ENCODE assay signal across 28 mouse cellular contexts in genomic region chr1:36552506-36552905, GRCm38 (mm10). TPM values are rescaled to one million over a fixed set of nuclear protein-coding genes. Genes with fewer than 3 reads are reported as not detected.
DNase-seq lines count a peak whose midpoint lies in the region; ATAC-seq and TF ChIP-seq lines count a peak whose summit lies in the region.
"Had no signal": no experiment of that assay in that cellular context is flagged by ENCODE, and none has a peak within 500 bp of the region (broad histone marks: within the 10 kb centered on the region; RNA-seq: fewer than 3 reads in every experiment).

No protein-coding gene starts in this region.

- H3K9ac ChIP-seq in hindbrain, postnatal 0 days (replicated peaks; ENCODE audit: low read length) = no peak overlapping the region
- H3K9ac ChIP-seq in hindbrain, embryonic 11.5 days (ENCODE audit: low read depth, low read length) = no peak overlapping the region
- H3K9ac ChIP-seq: limb, embryonic 13.5 days; liver, embryonic 12.5 days; midbrain, embryonic 12.5 days; neural tube, embryonic 12.5 days had no signal

- H3K36me3 ChIP-seq in hindbrain, postnatal 0 days (ENCODE audit: insufficient read depth, low read length) = peaks cover 46% of the 10 kb centered on the region
- H3K36me3 ChIP-seq in hindbrain, embryonic 11.5 days (ENCODE audit: control insufficient read depth, insufficient read depth, low read length) = peaks cover 34% of the 10 kb centered on the region
- H3K36me3 ChIP-seq in E14TG2a.4 (ENCODE audit: insufficient read depth, low read length) = peaks cover 25% of the 10 kb centered on the region

- WGBS in hindbrain, postnatal 0 days = 64% methylated on average over 16 of the region's 16 CpGs
- WGBS in hindbrain, embryonic 11.5 days = 90% methylated on average over 16 of the region's 16 CpGs

- no peak for ATAC-seq in hindbrain, postnatal 0 days
- ATAC-seq in hindbrain, embryonic 11.5 days (ENCODE audit: low FRiP score) = no peak
- ATAC-seq: forebrain, embryonic 16.5 days; liver, embryonic 12.5 days had no signal

- H3K9me3 ChIP-seq in hindbrain, postnatal 0 days (ENCODE audit: low read length) = no peaks in the 10 kb centered on the region
- H3K9me3 ChIP-seq in hindbrain, embryonic 11.5 days (ENCODE audit: control insufficient read depth, low read length) = no peaks in the 10 kb centered on the region
- no peaks in the 10 kb centered on the region for H3K9me3 ChIP-seq in E14TG2a.4 (ENCODE audit: low read length)
- H3K9me3 ChIP-seq: forebrain, embryonic 10.5 days; limb, embryonic 13.5 days; liver, embryonic 12.5 days; midbrain, embryonic 12.5 days; neural tube, embryonic 12.5 days had no signal

- no peak for TF ChIP-seq CTCF in hindbrain, postnatal 0 days (IDR thresholded peaks at IDR 0.05; ENCODE audit: low read depth)
- TF ChIP-seq CTCF in E14TG2a.4 (conservative IDR thresholded peaks at IDR 0.05; ENCODE audit: low read length) = no peak

- H3K4me3 ChIP-seq in hindbrain, postnatal 0 days (ENCODE audit: low read length) = no peak overlapping the region
- H3K4me3 ChIP-seq in hindbrain, embryonic 11.5 days (ENCODE audit: low read depth, low read length) = no peak overlapping the region
- H3K4me3 ChIP-seq in E14TG2a.4 (replicated peaks; ENCODE audit: low read length) = peak overlapping the region; percentile 45; the same call in 1 of the 2 replicates
- H3K4me3 ChIP-seq: forebrain, embryonic 10.5 days; layer of hippocampus, adult 2 months; limb, embryonic 13.5 days; liver, embryonic 12.5 days; midbrain, embryonic 12.5 days; neural tube, embryonic 12.5 days had no signal

- H3K4me2 ChIP-seq in hindbrain, postnatal 0 days (ENCODE audit: low read depth, low read length) = no peak overlapping the region
- H3K4me2 ChIP-seq in hindbrain, embryonic 11.5 days (replicated peaks; ENCODE audit: low read depth, low read length) = no peak overlapping the region
- H3K4me2 ChIP-seq: limb, embryonic 13.5 days; liver, embryonic 12.5 days; midbrain, embryonic 12.5 days; neural tube, embryonic 12.5 days had no signal

- DNase-seq in hindbrain, postnatal 0 days (ENCODE audit: low spot score) = peak; percentile 49
- DNase-seq in hindbrain, embryonic 11.5 days (ENCODE audit: low spot score) = no peak
- DNase-seq in cerebellum, adult 11 months = peak; percentile 83
- peak; percentile 92 for DNase-seq in cerebellum, adult 9-11 months
- no peak for DNase-seq in frontal cortex, postnatal 25 days (ENCODE audit: low spot score in 2 of 2)
- no peak for DNase-seq in spleen, postnatal 10 days (ENCODE audit: low spot score in 2 of 2)
- DNase-seq in thymus, postnatal 0 days (ENCODE audit: low spot score) = no peak
- DNase-seq: adrenal gland, postnatal 14 days; gastrocnemius, postnatal 36 days; kidney, adult 11 months; layer of hippocampus, postnatal 36 days; lung, adult 18-20 months; lung, postnatal 14 days; right cerebral cortex, postnatal 14 days; spleen, adult 18-20 months; thymus, postnatal 14 days had no signal

- peaks cover 21% of the 10 kb centered on the region for H3K4me1 ChIP-seq in hindbrain, postnatal 0 days (ENCODE audit: insufficient read depth, low read length)
- peaks cover 14% of the 10 kb centered on the region for H3K4me1 ChIP-seq in hindbrain, embryonic 11.5 days (replicated peaks; ENCODE audit: control insufficient read depth, insufficient read depth, low read length)
- H3K4me1 ChIP-seq in E14TG2a.4 (replicated peaks; ENCODE audit: low read depth, low read length) = peaks cover 76% of the 10 kb centered on the region

- no peaks in the 10 kb centered on the region for H3K27me3 ChIP-seq in hindbrain, postnatal 0 days (ENCODE audit: insufficient read depth, low read length)
- no peaks in the 10 kb centered on the region for H3K27me3 ChIP-seq in hindbrain, embryonic 11.5 days (ENCODE audit: control insufficient read depth, insufficient read depth, low read length)
- peaks cover 70% of the 10 kb centered on the region for H3K27me3 ChIP-seq in E14TG2a.4 (ENCODE audit: insufficient read depth, low read length)
- H3K27me3 ChIP-seq: limb, embryonic 13.5 days; midbrain, embryonic 12.5 days; neural tube, embryonic 12.5 days had no signal

- H3K27ac ChIP-seq in hindbrain, postnatal 0 days = peak overlapping the region; percentile 41
- H3K27ac ChIP-seq in hindbrain, embryonic 11.5 days (ENCODE audit: low read depth, low read length) = no peak overlapping the region
- H3K27ac ChIP-seq: forebrain, embryonic 10.5 days; kidney, postnatal 0 days; layer of hippocampus, adult 2 months; limb, embryonic 13.5 days; liver, embryonic 12.5 days; midbrain, embryonic 12.5 days; neural tube, embryonic 12.5 days had no signal

RNA-seq across cellular contexts. Expression of gene Ankrd39, which starts 5.3 kb away (rescaled TPM):
- 38.1 and 55.1 TPM in 2 replicates for total RNA-seq in hindbrain, postnatal 0 days (2014; rRNA removed)
- polyA plus RNA-seq in hindbrain, postnatal 0 days (2015; fragmentation: Nextera tagmentation; extraction: Ambion mirVana) = 30.8 and 32.5 TPM in 2 replicates
- 12.8 and 13.1 TPM in 2 replicates for polyA plus RNA-seq in hindbrain, embryonic 11.5 days (2014; fragmentation: Nextera tagmentation; extraction: Ambion mirVana)
- 20.0 and 22.7 TPM in 2 replicates for polyA plus RNA-seq in thymus, postnatal 0 days (2015; fragmentation: Nextera tagmentation; extraction: Ambion mirVana)

RNA-seq across cellular contexts. Expression of gene Sema4c, which starts 5.6 kb away (rescaled TPM):
- total RNA-seq in hindbrain, postnatal 0 days (2014; rRNA removed) = 32.3 and 40.5 TPM in 2 replicates
- 14.4 and 14.7 TPM in 2 replicates for polyA plus RNA-seq in hindbrain, postnatal 0 days (2015; fragmentation: Nextera tagmentation; extraction: Ambion mirVana)
- polyA plus RNA-seq in hindbrain, embryonic 11.5 days (2014; fragmentation: Nextera tagmentation; extraction: Ambion mirVana) = 4.3 and 5.9 TPM in 2 replicates
- polyA plus RNA-seq in thymus, postnatal 0 days (2015; fragmentation: Nextera tagmentation; extraction: Ambion mirVana) = 5.5 and 6.0 TPM in 2 replicates

RNA-seq across cellular contexts. Expression of gene Gm42417, which starts 13.3 kb away (rescaled TPM):
- total RNA-seq in hindbrain, postnatal 0 days (2014; rRNA removed) = not detected in 2 replicates
- not detected in 2 replicates for polyA plus RNA-seq in hindbrain, postnatal 0 days (2015; fragmentation: Nextera tagmentation; extraction: Ambion mirVana)
- not detected in 2 replicates for polyA plus RNA-seq in hindbrain, embryonic 11.5 days (2014; fragmentation: Nextera tagmentation; extraction: Ambion mirVana)
- 0.26 and 0.60 TPM in 2 replicates for polyA plus RNA-seq in thymus, postnatal 0 days (2015; fragmentation: Nextera tagmentation; extraction: Ambion mirVana)
- total RNA-seq: common myeloid progenitor, adult 5-6 weeks; layer of hippocampus, adult 2 months; layer of hippocampus, postnatal 36 days; left cerebral cortex, postnatal 14 days had no signal
- polyA plus RNA-seq: forebrain, embryonic 10.5 days; heart, embryonic 16.5 days; kidney, postnatal 0 days; midbrain, embryonic 12.5 days; neural tube, embryonic 12.5 days had no signal

RNA-seq across cellular contexts. Expression of gene Ankrd23, which starts 15.8 kb away (rescaled TPM):
- total RNA-seq in hindbrain, postnatal 0 days (2014; rRNA removed) = 8.1 and 11.5 TPM in 2 replicates
- polyA plus RNA-seq in hindbrain, postnatal 0 days (2015; fragmentation: Nextera tagmentation; extraction: Ambion mirVana) = 11.2 and 12.7 TPM in 2 replicates
- polyA plus RNA-seq in hindbrain, embryonic 11.5 days (2014; fragmentation: Nextera tagmentation; extraction: Ambion mirVana) = 6.1 and 6.8 TPM in 2 replicates
- 10.0 and 12.0 TPM in 2 replicates for polyA plus RNA-seq in thymus, postnatal 0 days (2015; fragmentation: Nextera tagmentation; extraction: Ambion mirVana)

RNA-seq across cellular contexts. Expression of gene Cnnm3, which starts 40.8 kb away (rescaled TPM):
- 28.4 and 35.9 TPM in 2 replicates for total RNA-seq in hindbrain, postnatal 0 days (2014; rRNA removed)
- polyA plus RNA-seq in hindbrain, postnatal 0 days (2015; fragmentation: Nextera tagmentation; extraction: Ambion mirVana) = 5.2 and 5.4 TPM in 2 replicates
- 3.9 and 7.9 TPM in 2 replicates for polyA plus RNA-seq in hindbrain, embryonic 11.5 days (2014; fragmentation: Nextera tagmentation; extraction: Ambion mirVana)
- polyA plus RNA-seq in thymus, postnatal 0 days (2015; fragmentation: Nextera tagmentation; extraction: Ambion mirVana) = 3.3 and 3.8 TPM in 2 replicates

Comparison
In these comparisons a context has a peak if more than half of its experiments do, and no peak if none do; other contexts are left out.
1. DNase-seq: peak in hindbrain, postnatal 0 days (single experiment), cerebellum, adult 11 months (single experiment) and cerebellum, adult 9-11 months (single experiment); none in hindbrain, embryonic 11.5 days (single experiment), frontal cortex, postnatal 25 days (0 of 2), spleen, postnatal 10 days (0 of 2) and thymus, postnatal 0 days (single experiment).